13 mouse cellular contexts compared by ENCODE assay signal in genomic region chr16:34936339-34936810, GRCm38 (mm10).
DNase-seq lines count a peak whose midpoint lies in the region; ATAC-seq lines count a peak whose summit lies in the region.
"Had no signal": no experiment of that assay in that cellular context is flagged by ENCODE, and none has a peak within 500 bp of the region (broad histone marks: within the 10 kb centered on the region; RNA-seq: fewer than 3 reads in every experiment).

No protein-coding gene starts in this region.

- H3K9me3 ChIP-seq in kidney, embryonic 14.5 days (ENCODE audit: control insufficient read depth, low read length) = no peaks in the 10 kb centered on the region
- no peaks in the 10 kb centered on the region for H3K9me3 ChIP-seq in embryonic facial prominence, embryonic 12.5 days
- no peaks in the 10 kb centered on the region for H3K9me3 ChIP-seq in embryonic facial prominence, embryonic 15.5 days (replicated peaks)
- H3K9me3 ChIP-seq in lung, embryonic 16.5 days (ENCODE audit: control insufficient read depth, low read length) = no peaks in the 10 kb centered on the region

- H3K27me3 ChIP-seq in kidney, embryonic 14.5 days (ENCODE audit: control insufficient read depth, insufficient read depth, low read length) = no peaks in the 10 kb centered on the region
- no peaks in the 10 kb centered on the region for H3K27me3 ChIP-seq in embryonic facial prominence, embryonic 12.5 days
- no peaks in the 10 kb centered on the region for H3K27me3 ChIP-seq in embryonic facial prominence, embryonic 15.5 days
- H3K27me3 ChIP-seq in lung, embryonic 16.5 days (ENCODE audit: control insufficient read depth, insufficient read depth, low read depth, low read length) = no peaks in the 10 kb centered on the region

- no peak overlapping the region for H3K9ac ChIP-seq in kidney, embryonic 14.5 days (ENCODE audit: low read depth, low read length)
- no peak overlapping the region for H3K9ac ChIP-seq in embryonic facial prominence, embryonic 12.5 days
- no peak overlapping the region for H3K9ac ChIP-seq in embryonic facial prominence, embryonic 15.5 days
- H3K9ac ChIP-seq in lung, embryonic 16.5 days (ENCODE audit: low read length) = peak overlapping the region; percentile 26; the same call in 1 of the 2 replicates

- H3K27ac ChIP-seq in kidney, embryonic 14.5 days (ENCODE audit: low read depth, low read length) = peak overlapping the region; percentile 69; the same call in 1 of the 2 replicates
- H3K27ac ChIP-seq in embryonic facial prominence, embryonic 12.5 days = peak overlapping the region; percentile 90
- H3K27ac ChIP-seq in embryonic facial prominence, embryonic 15.5 days (replicated peaks) = peak overlapping the region; percentile 91
- H3K27ac ChIP-seq in lung, embryonic 16.5 days (ENCODE audit: low read length) = peak overlapping the region; percentile 78
- H3K27ac ChIP-seq: left cerebral cortex, adult 2 months had no signal

- peaks cover 32% of the 10 kb centered on the region; the same call in 1 of the 2 replicates for H3K4me1 ChIP-seq in kidney, embryonic 14.5 days (ENCODE audit: control insufficient read depth, insufficient read depth, low read length)
- H3K4me1 ChIP-seq in embryonic facial prominence, embryonic 12.5 days = peaks cover 40% of the 10 kb centered on the region
- H3K4me1 ChIP-seq in embryonic facial prominence, embryonic 15.5 days = peaks cover 33% of the 10 kb centered on the region
- peaks cover 67% of the 10 kb centered on the region for H3K4me1 ChIP-seq in lung, embryonic 16.5 days (replicated peaks; ENCODE audit: control insufficient read depth, insufficient read depth, low read length)

- no peak for DNase-seq in kidney, postnatal 10 days
- DNase-seq in cerebellum, adult 8-10 months = no peak
- no peak for DNase-seq in urinary bladder, postnatal 14 days (ENCODE audit: low spot score)
- DNase-seq: adrenal gland, postnatal 36 days; cerebellum, adult 18-20 months; kidney, adult 11 months; thymus, postnatal 4 days had no signal

- 0 out of 2 replicates have a peak, but pooled peaks have one; percentile 5 for ATAC-seq in kidney, embryonic 14.5 days (ENCODE audit: low FRiP score, low TSS enrichment)
- ATAC-seq in embryonic facial prominence, embryonic 12.5 days (ENCODE audit: insufficient number of reproducible peaks, insufficient read depth, low FRiP score, low TSS enrichment) = no peak
- no peak for ATAC-seq in embryonic facial prominence, embryonic 15.5 days (ENCODE audit: insufficient number of reproducible peaks, low FRiP score, low TSS enrichment, low read depth)
- peak; percentile 34 for ATAC-seq in lung, embryonic 16.5 days (ENCODE audit: low read depth)

- H3K4me3 ChIP-seq in kidney, embryonic 14.5 days (ENCODE audit: low read length) = no peak overlapping the region
- no peak overlapping the region for H3K4me3 ChIP-seq in embryonic facial prominence, embryonic 12.5 days
- H3K4me3 ChIP-seq in embryonic facial prominence, embryonic 15.5 days (replicated peaks) = no peak overlapping the region
- H3K4me3 ChIP-seq in lung, embryonic 16.5 days (ENCODE audit: low read length) = no peak overlapping the region
- H3K4me3 ChIP-seq: left cerebral cortex, adult 2 months had no signal

- no peak overlapping the region for H3K4me2 ChIP-seq in kidney, embryonic 14.5 days (replicated peaks; ENCODE audit: low read depth, low read length)
- 0 out of 2 replicates have a peak overlapping the region, but pooled peaks have one; percentile 10 for H3K4me2 ChIP-seq in embryonic facial prominence, embryonic 12.5 days (replicated peaks)
- H3K4me2 ChIP-seq in embryonic facial prominence, embryonic 15.5 days (replicated peaks) = no peak overlapping the region
- no peak overlapping the region for H3K4me2 ChIP-seq in lung, embryonic 16.5 days (ENCODE audit: low read depth, low read length)
- H3K4me2 ChIP-seq: heart, embryonic 11.5 days had no signal

- 50% methylated on average over 9 of the region's 9 CpGs for WGBS in kidney, embryonic 14.5 days
- WGBS in embryonic facial prominence, embryonic 12.5 days = 35% methylated on average over 9 of the region's 9 CpGs
- WGBS in embryonic facial prominence, embryonic 15.5 days = 33% methylated on average over 9 of the region's 9 CpGs
- WGBS in lung, embryonic 16.5 days = 20% methylated on average over 9 of the region's 9 CpGs

- H3K36me3 ChIP-seq in kidney, embryonic 14.5 days (ENCODE audit: control insufficient read depth, insufficient read depth, low read length) = peaks cover 5% of the 10 kb centered on the region; the same call in 1 of the 2 replicates
- no peaks in the 10 kb centered on the region for H3K36me3 ChIP-seq in embryonic facial prominence, embryonic 12.5 days
- no peaks in the 10 kb centered on the region for H3K36me3 ChIP-seq in embryonic facial prominence, embryonic 15.5 days
- H3K36me3 ChIP-seq in lung, embryonic 16.5 days (ENCODE audit: control insufficient read depth, insufficient read depth, low read length) = peaks cover 12% of the 10 kb centered on the region

Comparison
In these comparisons a context has a peak if more than half of its experiments do, and no peak if none do; other contexts are left out.
1. ATAC-seq: peak in kidney, embryonic 14.5 days (single experiment) and lung, embryonic 16.5 days (single experiment); none in embryonic facial prominence, embryonic 12.5 days (single experiment) and embryonic facial prominence, embryonic 15.5 days (single experiment).
2. Peak in every context shown above with its lines, with median percentiles within 50 percentile points of each other: H3K27ac ChIP-seq.